Mouse (Mus musculus) cerebellum, postnatal 10 days (tissue): ENCODE data around the gene Gm9958.

Experiments used
- DNase-seq, 2 experiments: peaks; one replicate each; pipeline ENCODE4 v3.0.0; 2021; ENCODE audit warnings: mixed read lengths in 2 of 2

The Gm9958 gene

GRCm38 (mm10) chr5:90414142-90414924, 47.3 kb downstream of the Gm9958 start:
- DNase-seq: peak; percentile 11 to 17

- DNase-seq: peak in 1 of 2 experiments; percentile 2
Measured at GRCm38 (mm10) chr5:90414925-90415295, 47.9 kb downstream of the Gm9958 start.
